Mouse (Mus musculus) bone marrow, adult 2 months (tissue): ENCODE measurements around the gene Prkag1. TPM values are rescaled to one million over a fixed set of nuclear protein-coding genes. Genes with fewer than 3 reads are reported as not detected.

Source experiments
- H3K27ac ChIP-seq: fragments of 200-500 bp; 2 replicates; pipeline ENCODE4 v1.5.1; 2012; ENCODE audit warnings: low read depth, mild to moderate bottlenecking, control low read depth, inconsistent platforms, low read length; ENCODE audit not compliant: control insufficient read depth, poor library complexity, insufficient read depth
- H3K4me1 ChIP-seq: fragments of 200-500 bp; 2 replicates; pipeline ENCODE4 v1.6.1; 2011; ENCODE audit warnings: low read length; ENCODE audit not compliant: control insufficient read depth, insufficient read depth
- H3K4me3 ChIP-seq: fragments of 200-500 bp; replicated peaks from 2 replicates; pipeline ENCODE3; 2011; ENCODE audit warnings: mild to moderate bottlenecking, low read depth, low read length, control low read depth; ENCODE audit not compliant: control insufficient read depth
- CTCF ChIP-seq: fragments of 200-500 bp; IDR thresholded peaks from 2 replicates; pipeline ENCODE4 v1.5.1; 2011; ENCODE audit warnings: low read length, control low read depth; ENCODE audit not compliant: control insufficient read depth, insufficient read depth
- POLR2A ChIP-seq: fragments of 200-500 bp; IDR thresholded peaks from 2 replicates; pipeline ENCODE4 v1.6.1; 2011; ENCODE audit warnings: low read depth, mild to moderate bottlenecking, control low read depth, low read length, borderline replicate concordance; ENCODE audit not compliant: control insufficient read depth
- WGBS: fragments of 180-500 bp; shearing (Covaris S2); methylation state at CpG from one replicate; pipeline ENCODE4 v1.1.7; 2018; 5-methylcytosine and 5-hydroxymethylcytosine counted together
- polyA plus RNA-seq: library from polyadenylated mRNA; stranded (reverse); fragments of >200 nt; gene quantifications from 2 replicates; pipeline ENCODE4 v1.2.4, GENCODE M21; 2011; ENCODE audit warnings: low replicate concordance; ENCODE audit not compliant: missing spikeins, insufficient read depth, insufficient read length

Gene Prkag1
- polyA plus RNA-seq, 1 experiment, result 107 TPM

DNA sequence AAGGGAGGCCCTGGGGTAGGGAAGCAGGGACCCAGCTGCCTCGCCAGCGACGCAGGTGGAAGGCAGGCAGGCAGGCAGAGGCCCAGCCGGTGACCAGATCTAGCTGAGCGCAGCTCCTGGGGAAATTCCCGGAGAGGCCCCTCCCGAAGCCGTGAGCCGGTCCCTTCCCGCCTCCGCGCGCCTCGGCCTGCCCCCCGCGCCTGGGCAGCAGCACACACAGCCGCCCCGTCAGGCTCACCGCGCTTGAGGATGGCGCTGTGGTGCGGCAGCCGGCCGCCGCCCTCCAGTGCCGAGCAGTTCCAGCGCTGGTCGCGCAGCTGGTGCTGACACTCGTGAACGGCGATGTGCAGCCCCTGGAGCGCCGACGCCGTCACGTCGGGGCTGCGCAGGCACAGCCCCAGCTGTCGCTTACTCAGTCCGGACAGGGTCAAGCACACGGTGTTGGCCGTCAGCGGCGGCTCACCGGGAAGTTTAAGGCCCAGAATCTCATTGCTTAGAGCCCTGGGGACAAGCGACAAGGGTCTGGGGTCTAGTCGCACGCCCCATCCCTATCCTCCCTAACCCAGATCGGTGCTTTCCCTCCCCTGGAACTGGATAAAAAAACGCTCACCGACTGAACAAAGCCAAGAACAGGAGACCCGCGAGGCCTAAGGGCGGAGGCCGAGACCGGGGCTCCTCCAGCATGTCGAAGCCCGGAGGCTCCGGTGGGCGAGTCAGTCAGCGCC lies 54.9 kb downstream of the Prkag1 start:
- peak overlapping the region; percentile 15; the same call in 1 of the 2 replicates for H3K27ac ChIP-seq
- H3K4me1 ChIP-seq, result no peaks in the 10 kb centered on the region; the same call in 1 of the 2 replicates
- H3K4me3 ChIP-seq, result no peak overlapping the region
- TF ChIP-seq POLR2A, result no peak
- peak; percentile 2; the same call in 1 of the 2 replicates for TF ChIP-seq CTCF
- 5% methylated on average over 62 of the region's 62 CpGs for WGBS

DNA sequence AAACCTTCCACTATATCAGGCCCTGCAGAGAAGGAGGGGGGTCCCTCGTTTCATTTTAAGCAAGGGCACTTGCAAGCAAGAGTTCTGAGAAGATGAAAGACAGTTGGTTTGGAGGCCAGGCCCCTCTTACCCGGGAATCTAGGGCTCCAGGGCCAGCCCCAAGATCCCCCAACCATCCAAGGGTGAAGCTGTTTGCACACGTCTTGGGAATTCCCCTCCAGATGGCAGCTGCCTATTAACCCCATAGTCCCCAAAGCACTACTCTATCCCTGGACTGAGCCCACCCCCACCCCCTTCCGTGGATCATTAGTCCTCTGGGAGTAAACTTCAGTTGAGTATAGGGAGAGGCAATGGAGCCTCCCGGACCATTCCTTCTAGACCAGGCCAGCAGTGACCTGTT lies 55.8 kb downstream of the Prkag1 start:
- WGBS, result 31% methylated on average over 5 of the region's 5 CpGs
- Histone ChIP-seq H3K27ac (no peak overlapping the region), H3K4me1 (no peaks in the 10 kb centered on the region; the same call in 1 of the 2 replicates), H3K4me3 (no peak overlapping the region)
- TF ChIP-seq POLR2A (no peak), CTCF (no peak)

DNA sequence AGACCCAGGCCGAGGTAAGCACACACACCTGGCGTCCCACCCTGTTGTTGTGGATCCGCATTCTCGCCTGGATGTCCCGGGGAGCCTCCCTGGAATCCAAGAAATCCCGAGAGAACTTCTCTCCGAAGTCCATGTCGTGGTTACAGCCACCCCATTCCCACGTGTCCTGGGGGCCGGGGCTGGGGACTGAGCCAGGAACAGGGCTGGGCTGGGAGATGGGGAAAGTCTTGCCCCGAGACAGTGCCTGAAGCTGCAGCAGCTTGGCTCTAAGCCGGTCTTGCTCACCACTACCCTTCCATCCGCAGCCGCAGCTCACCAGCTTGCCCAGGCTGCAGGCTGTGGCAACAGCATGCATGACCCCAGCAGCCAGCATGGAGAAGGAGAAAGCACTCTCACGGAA lies 57.2 kb downstream of the Prkag1 start:
- no peak for TF ChIP-seq POLR2A
- TF ChIP-seq CTCF, result no peak
- Histone ChIP-seq H3K4me1 (no peaks in the 10 kb centered on the region; the same call in 1 of the 2 replicates), H3K4me3 (no peak overlapping the region)

DNA sequence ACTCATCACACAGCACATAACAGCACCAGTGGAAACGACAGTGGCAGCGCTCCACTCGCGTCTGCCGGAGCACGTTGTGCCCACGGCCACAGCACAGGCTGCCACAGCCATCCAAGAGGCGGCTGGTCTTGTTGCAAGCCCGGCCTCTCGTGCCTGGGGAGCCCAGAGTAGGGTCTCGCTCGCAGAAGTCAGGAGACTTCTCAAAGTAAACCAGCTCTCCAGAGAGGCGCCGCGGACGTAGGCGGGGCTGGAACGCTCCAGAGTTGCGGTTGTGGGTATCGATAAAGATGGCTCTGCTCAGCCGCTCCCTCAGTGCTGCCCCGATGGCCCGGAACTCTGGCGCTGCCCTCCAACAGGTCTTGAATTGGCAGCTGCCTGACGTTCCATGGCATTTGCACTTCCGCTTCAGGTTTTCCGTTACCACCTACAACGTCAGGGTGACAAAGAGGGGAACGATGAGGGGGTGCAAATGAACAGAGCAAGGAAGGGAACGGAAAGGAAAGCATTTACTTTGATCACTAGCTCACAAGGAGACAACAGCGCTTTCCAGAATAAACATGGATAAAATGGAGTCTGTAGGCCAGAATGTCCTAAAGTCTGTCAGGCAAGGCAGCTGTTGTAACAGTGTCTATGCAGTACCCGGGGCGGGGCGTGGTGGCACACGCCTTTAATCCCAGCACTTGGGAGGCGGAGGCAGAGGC lies 58.7 kb downstream of the Prkag1 start:
- TF ChIP-seq CTCF, result no peak
- TF ChIP-seq POLR2A, result no peak
- 4% methylated on average over 36 of the region's 36 CpGs for WGBS
- H3K27ac ChIP-seq, result peak overlapping the region; percentile 22; the same call in 1 of the 2 replicates

More for the DNA sequence above, 57.2 kb downstream of the Prkag1 start:
- WGBS, result 78% methylated on average over 15 of the region's 15 CpGs
- no peak overlapping the region for H3K27ac ChIP-seq

DNA sequence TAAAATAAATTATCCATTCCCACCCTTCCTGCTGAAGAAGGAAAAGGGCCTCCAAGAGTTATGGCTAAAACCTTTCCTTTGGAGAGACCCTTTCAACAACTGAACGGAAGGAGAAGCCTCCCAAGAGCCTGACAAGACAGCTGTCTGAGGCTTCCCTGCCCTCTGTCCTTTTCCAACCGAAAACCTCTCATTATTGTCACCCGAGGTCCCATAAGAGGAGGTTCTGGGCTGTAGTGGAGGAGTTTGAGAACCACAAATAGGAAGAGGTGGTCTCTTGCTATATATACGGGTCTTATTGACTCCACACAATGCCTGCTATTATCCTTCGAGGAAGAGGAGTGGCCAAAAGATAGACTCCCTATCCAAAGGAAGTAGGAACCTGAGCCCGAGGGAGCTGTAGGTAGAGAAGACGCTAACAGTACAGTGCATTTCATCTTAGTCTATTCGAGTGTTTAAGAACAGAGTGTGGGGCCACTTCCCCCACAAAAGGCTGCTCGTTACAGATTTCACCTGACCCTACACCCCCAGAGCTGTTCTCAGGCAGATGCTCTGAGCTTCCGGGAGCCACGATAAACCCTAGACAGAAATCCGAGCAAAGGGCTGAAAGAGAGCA lies 59.4 kb downstream of the Prkag1 start:
- Histone ChIP-seq H3K27ac (peak overlapping the region; percentile 22; the same call in 1 of the 2 replicates), H3K4me1 (no peaks in the 10 kb centered on the region; the same call in 1 of the 2 replicates), H3K4me3 (peak overlapping the region; percentile 65)
- TF ChIP-seq CTCF, result no peak
- WGBS, result 8% methylated on average over 12 of the region's 12 CpGs

More for the DNA sequence above, 58.7 kb downstream of the Prkag1 start:
- Histone ChIP-seq H3K4me1 (no peaks in the 10 kb centered on the region; the same call in 1 of the 2 replicates), H3K4me3 (peak overlapping the region; percentile 65)

DNA sequence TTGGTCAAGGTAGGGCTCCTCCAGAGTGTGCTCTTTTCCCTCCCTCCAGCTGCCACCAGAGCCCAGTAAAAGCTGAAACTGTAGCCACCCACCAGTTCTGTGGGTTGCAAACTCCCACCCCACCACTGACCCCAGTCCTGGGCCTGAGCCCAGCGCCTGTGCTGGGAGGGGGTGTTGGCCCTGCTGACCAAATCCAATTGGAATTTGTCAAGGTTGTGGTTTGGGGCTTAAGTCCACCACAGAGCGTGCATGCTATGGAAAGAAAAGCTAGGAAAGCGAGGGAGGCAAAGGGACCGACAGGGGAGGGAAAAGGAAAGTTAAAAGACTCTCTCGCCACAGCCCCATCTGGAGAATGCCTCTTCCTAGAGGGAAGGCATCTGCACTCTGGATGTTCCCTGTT lies 63.1 kb downstream of the Prkag1 start:
- 78% methylated on average over 5 of the region's 5 CpGs for WGBS
- TF ChIP-seq CTCF (no peak), POLR2A (no peak)
- H3K4me3 ChIP-seq, result no peak overlapping the region
- no peak overlapping the region for H3K27ac ChIP-seq
- no peaks in the 10 kb centered on the region; the same call in 1 of the 2 replicates for H3K4me1 ChIP-seq

DNA sequence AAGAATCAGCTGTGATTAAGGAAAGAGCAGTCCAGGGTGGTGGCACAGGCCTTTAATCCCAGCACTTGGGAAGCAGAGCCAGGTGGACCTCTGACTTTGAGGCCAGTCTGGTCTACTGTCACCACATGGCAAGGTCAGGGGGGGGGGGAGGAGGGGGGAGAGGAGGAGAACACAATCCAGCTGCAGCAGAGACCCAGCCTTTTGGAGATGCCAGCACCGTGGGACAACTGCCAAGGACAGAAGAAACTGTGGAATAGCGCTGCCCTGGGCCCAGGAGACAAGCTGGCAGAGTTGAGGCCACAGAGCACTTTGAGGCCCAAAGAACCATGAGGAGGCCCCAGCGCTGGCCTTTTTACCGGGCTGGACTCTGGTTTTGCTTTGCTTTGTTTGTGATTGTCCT lies 65.4 kb downstream of the Prkag1 start:
- WGBS, result 75% methylated on average over 4 of the region's 4 CpGs
- no peak overlapping the region for H3K4me3 ChIP-seq
- H3K4me1 ChIP-seq, result no peaks in the 10 kb centered on the region; the same call in 1 of the 2 replicates
- H3K27ac ChIP-seq, result no peak overlapping the region
- TF ChIP-seq CTCF, result no peak
- TF ChIP-seq POLR2A, result no peak

Other genes with a start within 250 kb of the Prkag1 start
- 45.8 and 65.2 TPM in 2 replicates for gene Adcy6, start 221.4 kb downstream of the Prkag1 start, polyA plus RNA-seq
- 0.70 and 1.8 TPM in 2 replicates for gene Cacnb3, start 200.7 kb downstream of the Prkag1 start, polyA plus RNA-seq
- 52.3 and 81.0 TPM in 2 replicates for gene Ddx23, start 168.6 kb downstream of the Prkag1 start, polyA plus RNA-seq
- 1.8 and 2.3 TPM in 2 replicates for gene Rnd1, start 154.1 kb downstream of the Prkag1 start, polyA plus RNA-seq
- not detected in 2 replicates for gene Ccdc65, start 123.3 kb downstream of the Prkag1 start, polyA plus RNA-seq
- gene Fkbp11, start 103.3 kb downstream of the Prkag1 start, polyA plus RNA-seq, result 0.74 TPM in 1 of 2 replicates, not detected in the other
- gene Arf3, start 68.3 kb downstream of the Prkag1 start, polyA plus RNA-seq, result 11.0 and 19.8 TPM in 2 replicates
- gene Wnt10b, start 53.4 kb downstream of the Prkag1 start, polyA plus RNA-seq, result 1.1 and 1.4 TPM in 2 replicates
- gene Wnt1, start 41.7 kb downstream of the Prkag1 start, polyA plus RNA-seq, result not detected in 2 replicates
- 0.25 TPM in 1 of 2 replicates, not detected in the other for gene Ddn, start 22.0 kb downstream of the Prkag1 start, polyA plus RNA-seq
- 67.1 and 105 TPM in 2 replicates for gene Kmt2d, start 39.7 kb upstream of the Prkag1 start, polyA plus RNA-seq
- 9.6 and 9.8 TPM in 2 replicates for gene Rhebl1, start 63.0 kb upstream of the Prkag1 start, polyA plus RNA-seq
- gene Dhh, start 67.0 kb upstream of the Prkag1 start, polyA plus RNA-seq, result 0.60 TPM in 1 of 2 replicates, not detected in the other
- gene Lmbr1l, start 86.7 kb upstream of the Prkag1 start, polyA plus RNA-seq, result 32.7 and 73.3 TPM in 2 replicates
- gene Tuba1b, start 103.0 kb upstream of the Prkag1 start, polyA plus RNA-seq, result 812 and 942 TPM in 2 replicates
- gene Gm49450, start 122.0 kb upstream of the Prkag1 start, polyA plus RNA-seq, result not detected in 2 replicates
- gene Tuba1a, start 122.2 kb upstream of the Prkag1 start, polyA plus RNA-seq, result 22.2 and 97.6 TPM in 2 replicates
- gene Tuba1c, start 198.4 kb upstream of the Prkag1 start, polyA plus RNA-seq, result 168 and 176 TPM in 2 replicates
- gene Prph, start 223.7 kb upstream of the Prkag1 start, polyA plus RNA-seq, result not detected in 2 replicates
- 94.5 and 103 TPM in 2 replicates for gene Troap, start 243.1 kb upstream of the Prkag1 start, polyA plus RNA-seq